Mouse (Mus musculus): ENCODE measurements around the gene Tmem50b. TPM values are rescaled to one million over a fixed set of nuclear protein-coding genes. Genes with fewer than 3 reads are reported as not detected.
"Not testable (repeated sequence)": the region's sequence is repeated elsewhere in the genome, so short reads cannot be mapped to it uniquely, and the experiment has no call there.

Gene Tmem50b
- polyA plus RNA-seq, 1 experiment from 2014 or later: 112 TPM

DNA sequence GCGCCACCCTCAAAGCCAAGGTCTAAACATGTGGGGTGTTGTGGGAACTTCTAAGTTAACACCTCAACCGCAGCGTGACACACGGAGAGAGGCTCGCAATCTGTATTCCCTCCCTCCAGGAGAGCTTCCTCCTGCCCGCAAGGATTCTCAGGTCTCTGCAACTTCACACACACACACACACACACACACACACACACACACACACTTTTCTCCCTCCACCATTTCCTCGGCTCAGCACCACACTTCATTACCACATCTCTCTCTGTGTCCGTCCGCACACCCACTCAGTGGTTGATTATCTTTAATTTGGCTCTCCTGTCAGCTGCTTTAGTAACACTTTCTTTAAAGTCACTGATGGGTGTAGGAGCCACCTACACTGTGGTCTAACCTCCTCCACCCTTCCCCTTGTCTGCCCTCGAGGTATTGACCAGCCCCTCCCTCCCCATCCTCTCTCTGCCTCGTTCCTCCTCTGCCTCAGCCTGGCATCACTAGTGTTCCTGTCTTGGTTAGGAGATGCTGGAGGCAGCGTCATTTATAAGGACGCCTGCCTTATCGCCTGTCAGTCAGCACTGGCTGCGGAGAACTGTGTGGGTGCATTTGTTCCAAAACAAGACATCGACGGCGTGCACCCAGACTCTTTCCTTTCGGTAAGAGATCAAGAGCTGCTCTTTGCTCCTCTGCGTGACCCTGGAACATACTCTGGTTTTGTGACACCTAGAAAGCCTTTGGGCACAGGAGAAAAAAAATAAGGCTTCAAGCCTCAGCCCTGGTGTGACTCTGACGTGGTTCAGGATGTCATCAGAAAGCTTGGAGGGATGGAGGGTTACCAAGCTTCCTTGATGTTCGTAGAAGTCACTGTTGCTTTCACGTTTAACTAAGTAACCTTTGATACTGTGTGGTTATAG, 64.3 kb downstream of the Tmem50b start:
- H3K9ac ChIP-seq (replicated peaks): no peak overlapping the region
- H3K27me3 ChIP-seq (replicated peaks): no peaks in the 10 kb centered on the region
- no peaks in the 10 kb centered on the region for H3K36me3 ChIP-seq
- no peak overlapping the region for H3K27ac ChIP-seq (replicated peaks)
- H3K4me1 ChIP-seq: 0 out of 2 replicates have a peak, but pooled peaks cover 5% of the 10 kb centered on the region
- H3K4me3 ChIP-seq (replicated peaks): no peak overlapping the region
- no peaks in the 10 kb centered on the region for H3K9me3 ChIP-seq (replicated peaks)
- ATAC-seq (ENCODE audit: low FRiP score): no peak
- 69% methylated on average over 23 of the region's 23 CpGs for WGBS
- H3K4me2 ChIP-seq: no peak overlapping the region

DNA sequence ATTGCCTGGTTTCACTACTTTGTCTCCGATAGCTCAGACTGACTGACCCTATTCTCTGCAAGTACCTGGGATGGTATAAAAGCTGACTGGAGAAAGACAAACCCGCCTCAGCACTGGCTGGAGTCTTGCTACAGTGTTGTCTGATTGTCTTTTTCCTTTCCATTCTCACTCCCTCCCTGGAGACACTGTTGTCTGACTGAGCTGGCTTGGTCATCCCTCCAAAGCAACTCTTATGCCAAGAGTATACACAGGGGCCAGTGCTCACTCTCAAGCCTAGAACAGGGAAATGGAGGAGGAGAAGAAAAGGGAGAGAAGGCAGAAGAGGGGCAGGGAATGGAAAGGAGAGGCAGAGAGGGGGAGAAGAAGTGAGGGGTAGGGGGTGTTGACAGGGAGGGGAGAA, 65.2 kb downstream of the Tmem50b start:
- H3K9me3 ChIP-seq (replicated peaks): no peaks in the 10 kb centered on the region
- 16% methylated on average over 2 of the region's 2 CpGs for WGBS
- no peaks in the 10 kb centered on the region for H3K36me3 ChIP-seq
- H3K9ac ChIP-seq (replicated peaks): no peak overlapping the region
- H3K4me3 ChIP-seq (replicated peaks): no peak overlapping the region
- no peak overlapping the region for H3K4me2 ChIP-seq
- 0 out of 2 replicates have a peak, but pooled peaks cover 5% of the 10 kb centered on the region for H3K4me1 ChIP-seq
- no peak for ATAC-seq (ENCODE audit: low FRiP score)
- no peaks in the 10 kb centered on the region for H3K27me3 ChIP-seq (replicated peaks)
- no peak overlapping the region for H3K27ac ChIP-seq (replicated peaks)

DNA sequence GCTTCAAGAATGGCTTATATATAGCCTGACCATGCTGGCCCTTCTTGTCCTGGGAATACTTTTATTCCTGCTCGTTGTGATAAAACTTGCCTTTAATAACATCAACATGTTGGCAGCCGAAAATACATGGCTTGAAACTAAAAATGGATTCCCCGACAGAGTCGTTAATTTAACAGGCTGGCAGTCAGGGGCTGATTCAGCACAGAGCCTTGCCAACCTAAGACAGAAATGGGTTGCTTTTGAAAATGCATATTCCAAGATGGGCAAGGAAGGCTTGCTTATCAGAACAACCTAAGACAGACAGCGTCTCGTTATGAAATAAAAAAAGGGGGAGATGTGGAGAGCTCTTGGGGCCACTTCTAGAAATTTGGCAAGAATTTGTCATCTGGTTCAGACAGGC, 65.7 kb downstream of the Tmem50b start:
- Histone ChIP-seq H3K4me2 (no peak overlapping the region), H3K4me3 (replicated peaks) (no peak overlapping the region), H3K36me3 (no peaks in the 10 kb centered on the region), H3K9ac (replicated peaks) (no peak overlapping the region), H3K4me1 (0 out of 2 replicates have a peak, but pooled peaks cover 5% of the 10 kb centered on the region), H3K9me3 (replicated peaks) (no peaks in the 10 kb centered on the region), H3K27ac (replicated peaks) (no peak overlapping the region), H3K27me3 (replicated peaks) (no peaks in the 10 kb centered on the region)
- no peak for ATAC-seq (ENCODE audit: low FRiP score)
- 55% methylated on average over 6 of the region's 6 CpGs for WGBS

DNA sequence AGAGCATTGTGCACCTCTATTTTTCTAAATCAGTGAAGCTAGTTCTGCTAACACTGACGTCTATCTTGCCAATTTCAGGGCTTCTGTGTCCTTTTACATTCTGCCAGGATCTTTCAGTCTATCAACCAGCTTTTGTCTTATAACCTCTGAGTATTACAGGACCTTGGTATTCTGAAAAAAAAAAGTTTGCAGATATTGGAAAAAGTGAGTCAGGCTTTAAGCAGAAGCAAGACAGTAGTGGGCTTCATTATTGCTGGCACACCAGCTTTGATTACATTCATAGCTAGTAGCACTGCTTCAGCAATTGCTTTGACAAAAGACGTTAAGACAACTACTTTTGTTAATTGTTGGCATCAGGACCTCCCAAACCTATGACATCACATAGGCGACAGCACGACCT, 66.8 kb downstream of the Tmem50b start:
- not testable (repeated sequence) for H3K36me3 ChIP-seq; H3K9me3 ChIP-seq (replicated peaks); ATAC-seq (ENCODE audit: low FRiP score); H3K4me1 ChIP-seq; H3K27ac ChIP-seq (replicated peaks); H3K9ac ChIP-seq (replicated peaks); H3K4me2 ChIP-seq; H3K4me3 ChIP-seq (replicated peaks); H3K27me3 ChIP-seq (replicated peaks)
- WGBS: 73% methylated on average over 4 of the region's 4 CpGs

DNA sequence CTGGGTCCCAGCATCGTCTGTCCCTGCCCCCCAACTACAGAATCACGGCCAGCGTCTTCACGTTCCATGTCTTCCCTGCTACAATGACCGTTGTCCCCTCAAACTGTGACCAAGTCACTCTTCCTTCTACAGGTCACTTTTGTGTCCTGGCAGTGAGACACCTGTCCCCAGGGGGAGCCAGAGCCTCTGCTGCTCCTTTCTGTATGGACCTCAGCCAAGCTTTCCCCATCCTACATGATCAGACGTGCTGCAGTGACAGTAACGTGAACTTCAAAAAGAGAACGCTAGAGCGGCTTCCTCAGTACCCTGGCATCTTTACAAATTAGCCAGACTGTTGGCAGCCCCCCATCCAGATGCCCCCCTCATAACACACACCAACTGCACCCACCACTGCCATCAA, 69.0 kb downstream of the Tmem50b start:
- no peak overlapping the region for H3K9ac ChIP-seq (replicated peaks)
- no peaks in the 10 kb centered on the region for H3K27me3 ChIP-seq (replicated peaks)
- no peak overlapping the region for H3K27ac ChIP-seq (replicated peaks)
- WGBS: 86% methylated on average over 9 of the region's 9 CpGs
- H3K4me1 ChIP-seq: 0 out of 2 replicates have a peak, but pooled peaks cover 5% of the 10 kb centered on the region
- no peak overlapping the region for H3K4me2 ChIP-seq
- H3K9me3 ChIP-seq (replicated peaks): no peaks in the 10 kb centered on the region
- no peak for ATAC-seq (ENCODE audit: low FRiP score)
- no peak overlapping the region for H3K4me3 ChIP-seq (replicated peaks)
- H3K36me3 ChIP-seq: no peaks in the 10 kb centered on the region

DNA sequence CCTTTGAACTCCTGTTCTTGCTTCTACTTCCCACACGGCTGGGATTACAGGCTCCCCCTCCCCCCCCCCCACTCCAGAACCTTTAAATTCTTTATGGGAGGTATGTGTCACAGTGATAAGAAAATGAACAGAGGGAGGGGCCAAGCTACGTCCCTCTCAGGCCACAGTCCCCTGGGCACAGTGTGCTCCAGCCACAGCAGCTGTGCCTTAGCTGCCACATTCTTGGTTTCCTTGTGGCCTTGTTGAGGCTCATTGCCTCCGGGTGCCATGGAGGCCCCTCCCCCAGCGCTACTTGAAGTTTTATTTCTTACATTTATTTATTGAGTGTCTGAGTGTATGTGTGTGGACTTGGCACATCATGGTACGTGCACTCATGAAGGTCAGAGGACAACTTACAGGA, 70.1 kb downstream of the Tmem50b start:
- no peak overlapping the region for H3K4me3 ChIP-seq (replicated peaks)
- H3K4me1 ChIP-seq: 0 out of 2 replicates have a peak, but pooled peaks cover 3% of the 10 kb centered on the region
- no peak overlapping the region for H3K4me2 ChIP-seq
- H3K36me3 ChIP-seq: no peaks in the 10 kb centered on the region
- 66% methylated on average over 5 of the region's 5 CpGs for WGBS
- no peaks in the 10 kb centered on the region for H3K27me3 ChIP-seq (replicated peaks)
- no peaks in the 10 kb centered on the region for H3K9me3 ChIP-seq (replicated peaks)
- ATAC-seq (ENCODE audit: low FRiP score): no peak
- H3K27ac ChIP-seq (replicated peaks): no peak overlapping the region
- no peak overlapping the region for H3K9ac ChIP-seq (replicated peaks)

DNA sequence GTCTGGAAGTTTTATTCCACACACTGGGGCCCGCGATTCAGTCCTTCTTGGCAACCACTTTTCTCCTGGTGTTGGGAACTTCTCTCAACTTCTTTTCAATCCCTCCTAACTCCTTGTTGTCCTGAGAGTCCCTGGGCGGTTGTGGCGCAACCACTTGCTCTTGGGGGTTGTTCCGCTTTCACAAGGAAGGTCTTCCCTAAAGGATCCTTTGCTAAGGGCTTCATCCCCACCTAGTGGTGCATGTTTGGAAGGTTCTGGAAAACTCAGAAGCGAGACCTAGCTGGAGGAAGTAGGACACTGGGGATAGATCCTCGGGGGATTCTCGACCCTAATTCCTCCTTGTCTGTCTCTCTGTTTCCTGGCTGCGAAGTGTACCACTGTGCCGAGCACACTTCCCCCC, 70.5 kb downstream of the Tmem50b start:
- no peaks in the 10 kb centered on the region for H3K9me3 ChIP-seq (replicated peaks)
- H3K36me3 ChIP-seq: no peaks in the 10 kb centered on the region
- no peak overlapping the region for H3K4me3 ChIP-seq (replicated peaks)
- H3K27ac ChIP-seq (replicated peaks): no peak overlapping the region
- no peak for ATAC-seq (ENCODE audit: low FRiP score)
- WGBS: 80% methylated on average over 10 of the region's 10 CpGs
- H3K4me2 ChIP-seq: no peak overlapping the region
- H3K9ac ChIP-seq (replicated peaks): no peak overlapping the region
- no peaks in the 10 kb centered on the region for H3K27me3 ChIP-seq (replicated peaks)
- H3K4me1 ChIP-seq: no peaks in the 10 kb centered on the region

DNA sequence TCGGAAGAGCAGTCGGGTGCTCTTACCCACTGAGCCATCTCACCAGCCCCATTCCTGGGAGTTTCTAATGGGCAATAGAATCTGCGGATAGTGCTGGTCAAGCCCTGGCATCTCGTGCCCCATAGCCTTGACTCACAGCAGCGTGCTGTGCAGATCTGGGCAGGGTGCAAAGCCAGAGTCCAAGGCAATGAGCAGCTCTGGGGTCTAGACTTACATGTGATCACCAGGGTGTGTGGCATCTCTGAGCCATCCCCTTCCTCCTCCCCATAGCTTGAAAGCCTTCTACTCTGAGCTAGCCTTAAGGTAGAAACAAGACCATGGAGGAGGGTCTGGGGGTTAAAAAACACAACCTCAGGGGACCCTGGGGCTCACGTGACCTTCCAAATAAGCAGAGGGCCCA, 71.3 kb downstream of the Tmem50b start:
- Histone ChIP-seq H3K9me3 (replicated peaks) (no peaks in the 10 kb centered on the region), H3K4me3 (replicated peaks) (no peak overlapping the region), H3K4me1 (no peaks in the 10 kb centered on the region), H3K9ac (replicated peaks) (no peak overlapping the region), H3K27me3 (replicated peaks) (no peaks in the 10 kb centered on the region), H3K27ac (replicated peaks) (no peak overlapping the region), H3K36me3 (no peaks in the 10 kb centered on the region), H3K4me2 (no peak overlapping the region)
- ATAC-seq (ENCODE audit: low FRiP score): no peak
- 96% methylated on average over 6 of the region's 6 CpGs for WGBS

Small RNAs within 50 kb of the gene (microRNA-seq; reads per million reads assigned to microRNA genes)
- gene Mir6367: not detected

Other genes starting within 250 kb of the Tmem50b start
- 42.3 and 45.8 TPM in 2 replicates for gene Ifnar2, start 225.0 kb downstream of the Tmem50b start, polyA plus RNA-seq (2015; fragmentation: Nextera tagmentation; extraction: Ambion mirVana)
- gene Gm21970, start 206.1 kb downstream of the Tmem50b start, polyA plus RNA-seq (2015; fragmentation: Nextera tagmentation; extraction: Ambion mirVana): not detected in 2 replicates
- 14.4 and 26.5 TPM in 2 replicates for gene Il10rb, start 191.6 kb downstream of the Tmem50b start, polyA plus RNA-seq (2015; fragmentation: Nextera tagmentation; extraction: Ambion mirVana)
- gene Ifnar1, start 112.6 kb downstream of the Tmem50b start, polyA plus RNA-seq (2015; fragmentation: Nextera tagmentation; extraction: Ambion mirVana): 45.3 and 46.8 TPM in 2 replicates
- gene Ifngr2, start 50.7 kb downstream of the Tmem50b start, polyA plus RNA-seq (2015; fragmentation: Nextera tagmentation; extraction: Ambion mirVana): 106 and 112 TPM in 2 replicates
- gene Dnajc28, start 21.2 kb upstream of the Tmem50b start, polyA plus RNA-seq (2015; fragmentation: Nextera tagmentation; extraction: Ambion mirVana): 5.1 and 5.9 TPM in 2 replicates
- gene Gart, start 49.2 kb upstream of the Tmem50b start, polyA plus RNA-seq (2015; fragmentation: Nextera tagmentation; extraction: Ambion mirVana): 56.6 and 80.4 TPM in 2 replicates
- 103 and 106 TPM in 2 replicates for gene Son, start 49.7 kb upstream of the Tmem50b start, polyA plus RNA-seq (2015; fragmentation: Nextera tagmentation; extraction: Ambion mirVana)
- gene Donson, start 91.0 kb upstream of the Tmem50b start, polyA plus RNA-seq (2015; fragmentation: Nextera tagmentation; extraction: Ambion mirVana): 19.4 and 21.7 TPM in 2 replicates
- 98.8 and 113 TPM in 2 replicates for gene Cryzl1, start 131.2 kb upstream of the Tmem50b start, polyA plus RNA-seq (2015; fragmentation: Nextera tagmentation; extraction: Ambion mirVana)
- gene Itsn1, start 131.5 kb upstream of the Tmem50b start, polyA plus RNA-seq (2015; fragmentation: Nextera tagmentation; extraction: Ambion mirVana): 44.5 and 48.6 TPM in 2 replicates

All from neural tube, embryonic 15.5 days (tissue).